9 mouse cellular contexts compared by ENCODE assay signal in the genomic region with DNA sequence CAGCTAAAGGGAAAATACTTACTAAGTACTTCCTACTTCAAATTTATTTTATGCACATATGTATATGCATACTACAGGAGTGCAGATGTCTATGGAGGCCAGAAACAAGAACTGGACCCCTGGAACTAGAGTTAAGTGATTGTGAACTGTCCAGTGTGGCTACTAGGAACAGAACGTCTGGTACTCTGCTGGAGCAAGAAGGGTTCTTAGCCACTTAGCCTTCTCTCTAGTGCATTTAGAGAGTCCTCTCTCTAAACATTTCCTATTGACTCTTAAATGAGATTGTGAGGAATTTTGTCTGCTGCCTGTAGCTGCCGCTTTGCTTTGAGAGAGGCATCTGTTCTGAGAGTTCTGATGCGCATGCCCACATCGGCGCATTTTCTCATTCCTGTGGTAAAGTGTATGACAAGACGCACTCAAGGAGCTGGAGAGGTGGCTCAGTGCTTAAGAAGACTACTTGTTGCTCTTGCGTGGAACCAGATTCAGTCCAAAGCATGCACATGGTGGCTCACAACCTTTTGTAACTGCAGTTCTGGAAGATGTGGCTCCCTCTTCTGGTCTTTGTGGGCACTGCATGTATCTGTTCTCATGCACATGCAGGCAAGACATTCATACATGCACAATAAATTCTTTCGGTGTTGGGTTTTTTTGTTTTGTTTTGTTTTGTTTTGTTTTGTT.
A peak's percentile ranks its signal among the peaks of the same experiment; 100 is the strongest.
DNase-seq lines count a peak whose midpoint lies in the region; ATAC-seq and TF ChIP-seq lines count a peak whose summit lies in the region.
"Had no signal": no experiment of that assay in that cellular context is flagged by ENCODE, and none has a peak within 500 bp of the region (broad histone marks: within the 10 kb centered on the region; RNA-seq: fewer than 3 reads in every experiment).

No protein-coding gene starts in this region.

- H3K27me3 ChIP-seq in G1E (ENCODE audit: insufficient read depth, low read length): no peaks in the 10 kb centered on the region
- H3K27me3 ChIP-seq: stomach, embryonic 15.5 days had no signal

- peaks cover 27% of the 10 kb centered on the region for H3K9me3 ChIP-seq in G1E (replicated peaks)
- H3K9me3 ChIP-seq: stomach, embryonic 15.5 days had no signal

- ATAC-seq in G1E (ENCODE audit: extremely low read depth, insufficient number of reproducible peaks, low FRiP score, poor library complexity, severe bottlenecking): no peak
- no peak for ATAC-seq in megakaryocyte, adult 5-6 weeks (ENCODE audit: poor library complexity, severe bottlenecking)

- H3K4me1 ChIP-seq in G1E (ENCODE audit: insufficient read depth, low read depth, low read length): no peaks in the 10 kb centered on the region
- H3K4me1 ChIP-seq: stomach, embryonic 15.5 days had no signal

- TF ChIP-seq CTCF in G1E (IDR thresholded peaks at IDR 0.05; ENCODE audit: low read depth, low read length): peak; percentile 42; the same call in 1 of the 2 replicates

- H3K36me3 ChIP-seq in G1E (replicated peaks): no peaks in the 10 kb centered on the region
- H3K36me3 ChIP-seq: stomach, embryonic 15.5 days had no signal

- intact Hi-C loops in heart, postnatal 25 days (cut with DNase I): no loop called here

- H3K4me3 ChIP-seq in G1E (ENCODE audit: low read depth, low read length): no peak overlapping the region
- H3K4me3 ChIP-seq: stomach, embryonic 15.5 days had no signal

- DNase-seq in layer of hippocampus, adult 11-12 months (ENCODE audit: low spot score): peak; percentile 37
- DNase-seq in layer of hippocampus, adult 9-10 months (ENCODE audit: low spot score): no peak
- no peak for DNase-seq in G1E (ENCODE audit: low spot score)
- DNase-seq in adrenal gland, adult 8-10 months: peak; percentile 16
- peak; percentile 46 for DNase-seq in forelimb bud, embryonic 11.5 days (ENCODE audit: low read depth, low spot score)
- DNase-seq in lung, postnatal 14 days: peak; percentile 78
- DNase-seq in heart, postnatal 25 days (ENCODE audit: low spot score): no peak

Comparison
In these comparisons a context has a peak if more than half of its experiments do, and no peak if none do; other contexts are left out.
1. DNase-seq: peak in layer of hippocampus, adult 11-12 months (single experiment), adrenal gland, adult 8-10 months (single experiment), forelimb bud, embryonic 11.5 days (single experiment) and lung, postnatal 14 days (single experiment); none in layer of hippocampus, adult 9-10 months (single experiment), G1E (single experiment) and heart, postnatal 25 days (single experiment).